Mouse (Mus musculus) hematopoietic multipotent progenitor cell, adult 10-12 weeks (in vitro differentiated cells): ENCODE results near the gene Bphl. TPM values are rescaled to one million over a fixed set of nuclear protein-coding genes. Genes with fewer than 3 reads are reported as not detected.

Experiments used
- polyA plus RNA-seq: library from polyadenylated mRNA; stranded (reverse); fragments of >175 nt; gene quantifications from 2 replicates; pipeline ENCODE4 v1.2.3, GENCODE M21; 2012; ENCODE audit warnings: low replicate concordance

The Bphl gene
- polyA plus RNA-seq = 8.2 and 10.2 TPM in 2 replicates

DNA sequence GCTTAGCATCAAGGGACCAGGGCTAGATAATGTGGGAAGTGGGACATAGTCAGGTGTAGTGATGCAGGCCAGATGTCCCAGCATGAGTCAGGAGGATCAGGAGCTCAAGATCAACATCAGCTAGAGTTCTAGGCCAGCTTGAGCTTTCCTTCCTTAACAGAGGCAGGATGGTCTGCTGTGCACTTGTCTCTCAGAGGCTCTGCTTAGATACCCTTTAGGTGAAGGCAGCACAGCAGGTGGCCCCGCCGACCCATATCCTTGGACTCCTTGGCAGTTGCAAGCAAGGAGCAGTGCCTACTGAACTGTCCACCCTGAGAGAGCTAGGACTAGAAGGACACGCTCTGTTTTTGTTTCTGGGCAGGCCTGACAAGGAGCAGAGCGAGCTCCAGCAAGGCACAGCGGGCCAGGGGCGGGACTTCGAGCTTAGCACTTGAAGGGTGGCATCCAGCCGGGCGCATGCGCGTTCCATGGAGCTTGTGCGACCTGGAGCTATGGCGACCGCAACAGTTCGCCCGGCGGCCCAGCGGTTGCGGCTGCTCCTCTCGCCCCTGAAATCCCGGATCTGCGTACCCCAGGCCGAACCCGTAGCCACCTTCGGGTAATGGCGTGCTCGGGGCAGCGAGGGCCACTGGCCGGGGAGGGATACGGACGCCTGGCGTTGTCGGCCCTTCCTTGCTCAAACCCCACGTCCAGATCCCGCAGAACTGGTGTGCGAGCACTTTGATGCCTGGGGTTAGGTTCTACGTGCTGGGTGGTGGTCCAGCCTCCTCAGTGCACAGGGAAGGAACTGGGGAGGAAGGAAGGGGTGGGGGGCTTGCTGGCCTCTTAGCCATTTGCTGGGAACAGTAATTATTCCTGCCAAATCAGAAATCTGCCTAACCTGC lies at the start of gene Bphl:
Gene Bphl (plus strand): TSS at position 426 of the 884 bp plus-strand sequence.

DNA sequence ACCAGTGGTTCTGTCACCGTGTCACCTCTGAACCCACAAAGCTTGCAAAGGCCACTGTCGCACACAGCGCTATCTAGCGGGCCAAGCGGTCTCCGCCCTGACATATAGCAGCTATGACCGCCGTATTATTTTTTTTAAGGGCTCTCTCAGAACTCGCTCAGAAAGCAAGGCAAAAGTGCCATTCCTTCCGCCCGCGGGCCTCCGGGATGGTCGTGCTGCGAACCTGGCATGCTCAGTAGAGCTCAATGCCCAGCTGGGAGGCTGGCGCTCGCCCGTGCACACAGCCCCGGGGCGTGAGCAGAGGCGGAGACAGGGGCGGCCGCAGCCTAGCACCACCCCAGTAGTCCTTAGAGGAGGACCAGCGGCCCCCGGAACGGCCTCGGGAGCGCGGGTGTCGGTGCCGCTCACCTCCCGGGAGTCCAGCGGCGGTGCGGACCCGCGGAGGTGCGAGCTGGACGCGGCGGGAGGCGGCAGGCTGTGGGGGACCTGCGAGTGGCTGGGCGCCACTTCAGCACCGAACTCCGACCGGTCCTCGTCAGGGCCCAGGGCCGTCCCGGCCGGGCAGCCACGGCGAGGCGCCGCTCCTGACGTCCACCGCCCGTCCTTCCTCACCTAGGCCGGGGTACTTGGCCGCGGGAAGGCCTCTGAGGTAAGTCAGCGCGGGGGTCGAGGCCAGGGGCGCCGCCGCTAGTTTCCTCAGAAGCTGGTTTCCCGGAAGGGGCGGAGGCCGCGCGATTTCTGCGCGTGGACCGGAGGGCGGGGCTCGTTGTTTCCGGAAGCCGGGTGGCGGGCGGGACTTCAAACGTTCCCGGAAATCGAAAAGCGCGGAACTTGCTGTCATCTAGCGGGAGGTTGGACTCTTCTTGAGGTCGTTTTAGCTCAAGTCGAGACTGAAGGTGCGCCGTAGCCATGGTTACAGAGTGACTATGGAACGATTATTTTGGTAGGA lies 35.1 kb upstream of the Bphl start, which contains the start of the genes Ripk1 and Serpinb6a:
Gene Ripk1 (plus strand): TSS at position 306 of the 949 bp plus-strand sequence.
Gene Serpinb6a (minus strand): TSS at position 737 of the 949 bp plus-strand sequence.

DNA sequence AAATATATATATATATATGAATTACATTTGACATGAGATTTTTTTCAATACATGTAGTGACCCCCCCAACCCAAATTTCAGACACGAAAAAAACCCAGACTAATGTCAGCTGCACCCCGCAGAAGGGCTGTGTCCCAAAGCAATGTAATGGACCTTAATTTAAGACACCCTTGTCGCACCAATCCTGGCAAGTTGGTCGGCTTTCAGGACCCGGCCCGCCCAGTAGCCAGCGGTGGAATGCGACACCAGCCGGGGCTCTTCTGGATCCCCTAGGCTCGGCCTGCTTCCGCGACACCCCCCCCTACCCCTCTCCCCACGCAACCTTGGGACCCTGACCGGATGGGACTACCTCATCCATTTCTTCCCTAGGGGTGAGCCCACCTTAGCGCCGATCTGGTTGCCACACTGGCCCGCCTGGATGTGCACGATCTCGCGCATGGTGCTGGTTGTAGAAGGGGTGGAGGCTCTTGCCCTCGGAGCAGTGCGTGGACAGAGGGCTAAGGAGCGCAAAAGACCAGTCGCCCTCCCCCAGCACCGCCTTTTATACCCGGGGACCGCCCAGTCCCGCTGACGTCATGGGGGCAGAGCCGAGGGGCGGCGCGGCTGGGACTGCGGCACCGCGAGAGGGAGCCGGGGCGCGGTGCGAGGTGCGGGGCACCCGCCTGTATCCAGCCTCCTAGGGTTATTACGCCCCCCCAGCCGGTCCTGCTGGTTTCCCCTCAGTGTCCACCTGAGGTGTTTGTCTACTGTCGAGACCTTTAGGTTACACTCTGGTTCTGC lies 40.3 kb downstream of the Bphl start, which contains the start of gene Tubb2a:
Gene Tubb2a (minus strand): TSS at position 516 of the 780 bp plus-strand sequence.

Other genes with a start within 250 kb of the Bphl start
- gene Serpinb6e, start 194.2 kb upstream of the Bphl start, polyA plus RNA-seq = not detected in 2 replicates
- gene Serpinb6c, start 131.9 kb upstream of the Bphl start, polyA plus RNA-seq = not detected in 2 replicates
- gene Nqo2, start 72.9 kb upstream of the Bphl start, polyA plus RNA-seq = 0.81 and 1.2 TPM in 2 replicates
- 7.7 and 20.4 TPM in 2 replicates for gene Ripk1, start 35.2 kb upstream of the Bphl start, polyA plus RNA-seq
- 15.1 and 22.0 TPM in 2 replicates for gene Serpinb6a, start 34.8 kb upstream of the Bphl start, polyA plus RNA-seq
- gene Tubb2a, start 40.4 kb downstream of the Bphl start, polyA plus RNA-seq = 6.4 and 33.7 TPM in 2 replicates
- 5.4 and 8.5 TPM in 2 replicates for gene Tubb2b, start 92.9 kb downstream of the Bphl start, polyA plus RNA-seq
- gene Psmg4, start 125.4 kb downstream of the Bphl start, polyA plus RNA-seq = 45.7 and 63.0 TPM in 2 replicates